Mouse (Mus musculus) megakaryocyte, embryonic 14.5 days (primary cell): ENCODE data around the gene Esd.

Source experiments
- FLI1 ChIP-seq: IDR thresholded peaks from 2 replicates; pipeline ENCODE4 v1.6.1; 2012; ENCODE audit warnings: low read length, inconsistent platforms, mixed read lengths
- GATA1 ChIP-seq: IDR thresholded peaks from 3 replicates; pipeline ENCODE4 v1.6.1; 2012; ENCODE audit warnings: mixed read lengths, low read length, inconsistent platforms, borderline replicate concordance

DNA sequence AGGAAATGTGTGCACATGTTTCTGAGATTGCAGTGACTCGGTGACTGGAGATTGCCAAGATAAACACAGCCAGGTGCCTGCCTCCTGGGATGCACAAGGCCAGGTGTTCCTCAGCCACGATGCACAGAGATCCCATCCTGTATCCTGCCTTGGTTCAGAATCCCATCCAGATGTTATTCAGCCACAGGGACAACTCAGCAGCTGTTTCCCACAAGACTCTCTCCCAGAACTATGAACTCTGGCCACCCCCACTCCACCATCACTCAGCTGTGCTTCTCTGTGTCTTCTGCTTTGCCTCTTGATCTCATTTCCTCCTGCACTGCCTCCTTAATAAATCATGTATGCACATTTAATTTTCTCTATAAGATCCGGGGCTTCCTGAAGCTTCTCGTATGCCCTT is 35.3 kb upstream of the Esd start:
- no peak for TF ChIP-seq GATA1
- no peak for TF ChIP-seq FLI1
